Mouse (Mus musculus) heart, adult 18-20 months (tissue): ENCODE data around the gene Nutf2. TPM values are rescaled to one million over a fixed set of nuclear protein-coding genes. Genes with fewer than 3 reads are reported as not detected.
A peak's percentile ranks its signal among the peaks of the same experiment; 100 is the strongest.

Source experiments
- DNase-seq, 2 experiments: peaks; one replicate each; pipeline ENCODE4 v3.0.0; 2021 to 2022; ENCODE audit warnings: mixed read lengths in 1 of 2
- total RNA-seq, 2 experiments: library from RNA; stranded (reverse); gene quantifications; 2 replicates each; pipeline ENCODE4 v1.2.3; 2021

Gene Nutf2
- total RNA-seq, 2 experiments from 2014 or later, result 27.0 to 43.8 TPM

DNA sequence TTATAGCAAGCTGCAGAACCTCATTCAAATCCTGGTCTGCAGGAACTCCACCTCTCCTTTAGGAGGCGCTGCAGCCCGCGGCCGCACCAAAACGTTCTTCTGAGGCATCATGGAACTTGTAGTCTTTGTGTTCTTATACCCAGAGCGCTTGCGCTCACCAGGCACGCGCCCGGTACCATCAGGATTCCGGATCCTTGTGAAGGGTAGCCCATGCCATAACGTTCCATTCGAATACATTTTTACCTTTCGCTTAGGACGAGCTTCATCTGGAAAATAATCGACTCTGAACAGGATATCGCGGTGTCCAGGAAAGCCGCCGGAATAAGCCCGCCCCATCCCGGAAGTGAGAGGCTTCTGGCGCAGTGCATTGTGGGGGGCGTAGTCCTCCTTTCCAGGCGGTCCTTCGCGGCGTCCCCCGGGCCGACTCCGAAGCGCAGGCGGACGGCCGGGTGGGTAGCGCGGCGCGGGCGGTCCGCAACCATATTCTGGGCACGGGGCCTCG, 5.6 kb upstream of the Nutf2 start, which contains the start of gene Thap11:
Gene Thap11, plus strand, starts transcription at position 418 of the 502 bp plus-strand sequence.
- peak; percentile 95 to 96 for DNase-seq

DNA sequence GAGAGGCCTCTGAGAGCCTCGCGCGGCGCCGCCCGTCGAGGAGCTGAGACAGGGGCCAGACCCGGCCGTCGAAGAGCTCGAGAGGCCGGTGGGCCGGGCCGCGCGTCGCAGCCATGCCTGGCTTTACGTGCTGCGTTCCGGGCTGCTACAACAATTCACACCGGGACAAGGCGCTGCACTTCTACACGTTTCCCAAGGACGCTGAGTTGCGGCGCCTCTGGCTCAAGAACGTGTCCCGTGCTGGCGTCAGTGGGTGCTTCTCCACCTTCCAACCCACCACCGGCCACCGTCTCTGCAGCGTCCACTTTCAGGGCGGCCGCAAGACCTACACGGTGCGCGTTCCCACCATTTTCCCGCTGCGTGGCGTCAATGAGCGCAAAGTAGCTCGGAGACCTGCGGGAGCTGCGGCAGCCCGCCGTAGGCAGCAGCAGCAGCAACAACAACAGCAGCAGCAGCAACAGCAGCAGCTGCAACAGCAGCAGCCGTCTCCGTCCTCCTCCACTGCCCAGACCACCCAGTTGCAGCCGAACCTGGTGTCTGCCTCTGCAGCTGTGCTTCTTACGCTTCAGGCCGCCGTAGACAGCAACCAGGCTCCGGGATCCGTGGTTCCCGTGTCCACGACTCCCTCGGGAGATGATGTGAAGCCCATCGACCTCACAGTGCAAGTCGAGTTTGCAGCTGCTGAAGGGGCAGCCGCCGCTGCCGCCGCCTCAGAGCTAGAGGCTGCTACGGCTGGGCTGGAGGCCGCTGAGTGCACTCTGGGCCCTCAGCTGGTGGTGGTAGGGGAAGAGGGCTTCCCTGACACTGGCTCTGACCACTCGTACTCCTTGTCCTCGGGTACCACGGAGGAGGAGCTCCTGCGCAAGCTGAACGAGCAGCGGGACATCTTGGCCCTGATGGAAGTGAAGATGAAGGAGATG, 4.9 kb upstream of the Nutf2 start:
- peak in 1 of 2 experiments; percentile 49 for DNase-seq

DNA sequence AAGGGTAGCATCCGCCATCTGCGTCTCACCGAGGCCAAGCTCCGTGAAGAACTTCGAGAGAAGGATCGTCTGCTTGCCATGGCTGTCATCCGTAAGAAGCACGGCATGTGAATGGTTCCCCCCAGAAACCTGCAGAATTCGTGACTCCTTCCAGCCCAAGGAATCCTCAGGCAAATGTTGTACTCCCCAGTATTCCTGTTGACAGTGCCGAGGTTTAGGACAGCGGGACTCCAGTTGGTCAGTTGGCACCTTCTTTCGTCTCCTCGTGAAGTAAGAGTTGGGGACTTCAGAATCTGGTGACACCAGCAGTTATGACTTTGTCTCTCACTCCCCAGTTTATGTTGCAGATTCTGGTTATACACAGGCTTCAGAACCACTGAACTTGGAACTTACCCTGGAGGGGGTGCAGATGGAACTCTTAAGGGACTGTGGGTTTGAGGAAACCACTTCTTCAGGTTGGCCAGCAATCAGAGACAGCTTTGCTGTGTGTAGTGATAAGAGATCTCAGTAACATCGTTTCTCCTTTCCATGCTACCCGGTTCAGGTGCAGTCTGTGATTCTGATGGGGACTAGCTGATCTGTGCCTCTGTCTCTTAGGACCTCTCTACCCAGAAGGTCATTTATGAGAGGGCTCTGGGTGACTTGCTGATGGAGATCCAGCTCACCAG, 4.1 kb upstream of the Nutf2 start:
- no peak for DNase-seq

DNA sequence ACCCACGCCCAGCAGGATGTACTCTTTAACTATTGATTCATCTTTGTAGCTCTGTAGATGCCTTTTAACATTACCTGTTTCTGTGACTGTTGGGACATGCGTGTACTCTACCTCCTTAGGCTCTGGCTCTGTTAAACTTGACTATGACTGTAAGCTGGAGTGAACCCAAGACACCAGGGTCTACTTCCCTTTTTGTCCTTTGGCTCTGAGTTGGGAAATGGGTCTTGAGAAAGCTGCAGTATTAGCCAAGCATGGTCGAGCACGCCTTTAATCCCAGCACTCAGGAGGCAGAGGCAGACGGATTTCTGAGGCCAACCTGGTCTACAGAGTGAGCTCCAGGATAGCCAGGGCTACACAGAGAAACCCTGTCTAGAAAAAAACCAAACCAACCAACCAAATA, 1.9 kb upstream of the Nutf2 start:
- DNase-seq, result peak in 1 of 2 experiments; percentile 42

DNA sequence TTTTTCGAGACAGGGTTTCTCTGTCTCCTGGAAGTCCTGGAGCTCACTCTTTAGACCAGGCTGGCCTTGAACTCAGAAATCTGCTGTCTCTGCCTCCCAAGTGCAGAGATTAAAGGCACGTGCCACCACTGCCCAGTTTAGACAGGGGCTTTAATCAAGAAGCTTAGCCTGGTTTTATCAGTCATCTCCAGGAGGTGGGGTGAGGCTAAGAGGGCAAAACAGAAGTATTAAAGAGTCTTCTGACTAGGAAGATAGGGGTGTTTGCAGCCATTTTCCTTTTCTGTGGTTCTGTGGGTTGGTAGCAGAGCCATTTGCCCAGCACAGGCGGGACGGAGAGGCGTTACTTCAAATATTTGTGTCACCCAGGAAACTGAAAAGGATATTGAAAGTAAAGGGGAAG, 1.1 kb upstream of the Nutf2 start:
- DNase-seq, result no peak

DNA sequence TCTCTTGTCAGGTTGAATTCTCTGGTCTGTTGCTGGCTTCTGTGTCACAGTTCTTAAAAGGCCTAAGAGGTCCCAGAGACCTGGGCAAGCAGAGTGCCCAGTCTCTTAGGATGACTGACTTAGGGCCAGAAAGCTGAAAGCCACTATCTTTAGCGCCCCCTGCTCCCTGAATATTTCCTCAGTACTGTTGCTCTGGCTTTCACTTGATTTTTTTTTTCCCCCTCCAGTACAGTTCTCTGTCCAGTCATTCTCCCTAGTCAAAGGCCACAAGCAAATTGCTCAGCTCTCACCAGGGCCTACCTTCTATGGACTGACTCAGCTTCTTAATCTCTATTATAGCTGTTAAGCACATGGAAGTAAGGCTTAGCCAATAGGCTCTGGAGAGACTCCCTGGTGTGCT, 1.6 kb downstream of the Nutf2 start:
- peak in 1 of 2 experiments; percentile 22 for DNase-seq

DNA sequence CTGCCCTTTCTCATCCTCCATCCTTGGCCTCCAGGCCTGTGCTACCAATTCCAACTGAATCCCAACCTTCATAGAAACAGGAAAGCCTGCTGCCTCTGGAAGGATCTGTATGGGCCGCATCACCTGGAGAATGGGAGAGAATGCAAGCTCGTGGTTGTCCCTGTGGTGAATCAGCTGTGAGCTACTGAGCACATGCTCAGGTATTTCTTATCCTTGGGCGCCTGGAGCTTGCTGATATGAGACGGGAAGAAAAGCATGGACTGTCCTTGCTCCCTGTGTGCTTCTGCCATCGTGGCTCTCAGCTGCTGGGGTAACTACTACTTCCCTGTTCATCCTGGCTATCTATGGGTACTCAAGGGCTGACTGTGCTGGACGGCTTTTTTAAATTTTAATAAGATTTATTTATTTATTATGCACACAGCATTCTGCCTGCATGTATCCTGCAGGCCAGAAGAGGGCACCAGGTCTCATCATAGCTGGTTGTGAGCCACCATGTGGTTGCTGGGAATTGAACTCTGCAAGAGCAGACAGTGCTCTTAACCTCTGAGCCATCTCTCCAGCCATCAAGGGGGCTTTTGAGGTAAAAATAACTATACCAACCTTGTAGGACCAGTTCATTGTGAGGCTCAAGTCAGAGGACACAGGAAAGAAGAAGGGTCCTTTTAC, 6.1 kb downstream of the Nutf2 start:
- no peak for DNase-seq

DNA sequence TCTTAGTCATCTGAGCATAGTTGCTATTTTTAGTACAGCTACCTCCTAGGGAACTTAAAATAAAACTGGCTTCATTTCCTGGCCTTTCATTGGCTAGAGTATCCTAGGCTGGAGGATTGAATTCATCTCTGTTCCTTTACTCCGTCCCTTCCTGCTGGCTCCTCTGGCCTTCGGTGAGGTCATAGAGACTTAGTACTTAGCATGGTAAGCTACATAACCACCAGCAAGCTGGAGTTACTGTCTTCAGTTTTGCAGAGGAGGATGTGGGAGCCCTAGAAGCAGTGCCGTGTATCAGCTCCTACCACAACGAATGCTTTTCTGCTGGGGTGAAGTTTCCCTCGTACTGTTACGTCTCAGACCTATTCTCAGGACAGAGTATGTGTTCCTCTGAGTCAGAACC, 13.9 kb downstream of the Nutf2 start:
- peak; percentile 53 to 68 for DNase-seq

DNA sequence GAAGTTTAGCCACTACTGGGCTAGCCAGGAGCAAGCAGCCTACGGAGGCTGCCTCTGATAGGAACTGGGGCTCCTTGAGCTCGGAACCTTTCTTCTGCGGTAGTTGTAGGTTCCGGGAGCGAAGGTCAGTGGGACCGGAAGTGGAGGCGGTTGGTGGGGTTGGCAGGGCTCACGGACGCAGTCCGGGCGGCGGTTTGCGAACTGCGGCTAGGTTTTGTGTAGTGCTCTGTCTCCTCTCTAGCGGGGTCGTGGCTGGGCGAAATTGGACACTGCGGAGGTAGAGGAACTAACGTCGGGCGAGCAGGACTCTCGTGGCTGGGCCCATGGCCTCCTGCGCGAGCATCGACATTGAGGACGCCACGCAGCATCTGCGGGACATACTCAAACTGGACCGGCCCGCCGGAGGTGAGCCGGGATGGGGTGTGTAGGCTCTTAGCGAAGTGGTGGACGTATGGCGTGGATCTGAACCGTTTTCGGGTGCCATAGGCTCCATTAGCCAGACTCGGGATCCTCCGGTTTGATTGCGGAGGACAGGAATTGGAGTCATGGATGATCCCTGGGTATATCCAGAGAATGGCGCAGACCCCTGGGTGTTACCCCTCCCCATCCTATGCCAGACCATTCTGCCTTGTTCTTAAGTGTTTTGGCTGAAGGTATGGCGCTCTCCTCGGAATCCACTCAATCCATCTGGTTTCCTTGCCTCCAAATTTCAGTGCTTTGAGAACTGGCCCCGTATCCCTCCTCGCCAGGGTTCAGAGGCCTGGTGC, 20.6 kb downstream of the Nutf2 start, which contains the start of gene Edc4:
Gene Edc4, plus strand, starts transcription at position 128 of the 767 bp plus-strand sequence.
- DNase-seq, result peak; percentile 87 to 95

DNA sequence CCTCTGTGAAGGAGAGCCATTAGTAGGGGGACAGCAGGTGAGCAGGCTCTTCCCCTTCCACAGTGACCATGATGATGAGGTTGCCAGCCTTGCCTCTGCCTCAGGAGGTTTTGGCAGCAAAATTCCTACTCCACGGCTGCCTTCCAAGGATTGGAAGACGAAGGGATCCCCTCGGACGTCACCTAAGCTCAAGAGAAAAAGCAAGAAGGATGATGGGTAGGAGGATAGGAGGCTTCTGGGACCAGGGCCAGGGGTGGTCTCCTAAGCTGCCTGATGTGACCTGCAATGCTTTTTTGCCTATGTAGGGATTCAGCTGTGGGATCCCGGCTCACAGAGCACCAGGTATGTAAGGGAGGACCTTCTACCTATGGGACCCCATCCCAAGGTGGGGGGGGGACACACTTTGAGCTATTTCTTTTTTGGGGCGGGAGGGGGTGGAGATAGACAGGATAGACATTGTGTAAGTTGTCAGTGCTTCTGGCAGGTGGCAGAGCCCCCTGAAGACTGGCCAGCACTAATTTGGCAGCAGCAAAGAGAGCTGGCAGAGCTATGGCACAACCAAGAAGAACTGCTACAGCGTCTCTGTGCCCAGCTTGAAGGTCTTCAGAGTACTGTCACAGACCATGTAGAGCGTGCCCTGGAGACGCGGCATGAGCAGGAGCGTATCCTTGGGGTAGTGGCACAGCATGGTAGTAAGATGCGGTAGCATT, 29.5 kb downstream of the Nutf2 start:
- no peak for DNase-seq

DNA sequence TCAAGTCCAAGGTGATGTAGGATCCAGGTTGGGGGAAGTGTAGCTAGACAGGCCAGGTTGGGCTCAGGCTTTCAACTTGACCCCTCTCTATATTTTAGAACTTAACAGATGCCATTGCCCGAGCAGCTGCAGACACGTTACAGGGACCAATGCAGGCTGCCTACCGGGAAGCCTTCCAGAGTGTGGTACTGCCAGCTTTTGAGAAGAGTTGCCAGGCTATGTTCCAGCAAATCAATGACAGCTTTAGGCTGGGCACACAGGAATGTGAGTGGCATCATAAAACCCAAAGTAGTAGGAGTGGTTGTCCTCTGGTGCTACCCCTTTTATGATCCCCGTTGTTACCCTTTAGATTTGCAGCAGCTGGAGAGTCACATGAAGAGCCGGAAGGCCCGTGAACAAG, 30.5 kb downstream of the Nutf2 start:
- DNase-seq, result peak; percentile 62 to 73

DNA sequence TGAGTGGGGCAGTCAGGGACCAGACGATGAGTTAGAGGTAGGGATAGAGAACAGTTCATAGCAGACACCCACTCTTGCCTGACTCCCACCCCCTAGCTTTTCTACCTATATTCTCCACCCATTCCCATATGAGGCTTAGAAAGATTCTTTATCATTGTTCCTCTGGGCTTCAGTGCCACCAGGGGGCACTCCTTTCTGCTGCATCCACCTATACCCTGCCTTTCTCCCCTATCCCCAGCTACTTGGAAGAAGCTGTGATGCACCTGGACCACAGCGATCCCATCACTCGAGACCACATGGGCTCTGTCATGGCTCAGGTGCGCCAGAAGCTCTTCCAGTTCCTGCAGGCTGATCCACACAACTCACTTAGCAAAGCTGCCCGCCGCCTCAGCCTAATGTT, 32.1 kb downstream of the Nutf2 start:
- DNase-seq, result no peak

DNA sequence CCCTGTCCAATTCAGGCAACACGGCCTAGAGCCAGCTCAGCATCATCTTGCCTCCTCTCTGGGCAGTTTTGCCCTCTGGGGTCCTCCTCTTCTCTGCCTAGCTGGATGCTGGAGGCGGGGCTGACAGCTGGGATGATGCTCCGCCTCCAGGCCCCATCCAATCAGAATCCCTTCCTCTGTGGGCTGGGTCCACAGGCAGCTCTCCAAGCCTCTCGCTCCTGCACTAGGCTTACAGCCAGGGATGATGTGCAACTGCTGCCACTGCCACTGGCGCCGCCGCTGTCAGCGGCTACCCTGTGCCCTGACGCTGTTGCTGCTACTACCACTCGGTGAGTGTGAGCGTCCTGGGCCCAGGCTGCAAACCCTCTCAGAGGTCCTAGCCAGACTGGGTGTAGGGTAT, 33.0 kb downstream of the Nutf2 start, which contains the start of gene Nrn1l:
Gene Nrn1l, plus strand, starts transcription at position 229 of the 400 bp plus-strand sequence.
- peak; percentile 72 to 81 for DNase-seq

DNA sequence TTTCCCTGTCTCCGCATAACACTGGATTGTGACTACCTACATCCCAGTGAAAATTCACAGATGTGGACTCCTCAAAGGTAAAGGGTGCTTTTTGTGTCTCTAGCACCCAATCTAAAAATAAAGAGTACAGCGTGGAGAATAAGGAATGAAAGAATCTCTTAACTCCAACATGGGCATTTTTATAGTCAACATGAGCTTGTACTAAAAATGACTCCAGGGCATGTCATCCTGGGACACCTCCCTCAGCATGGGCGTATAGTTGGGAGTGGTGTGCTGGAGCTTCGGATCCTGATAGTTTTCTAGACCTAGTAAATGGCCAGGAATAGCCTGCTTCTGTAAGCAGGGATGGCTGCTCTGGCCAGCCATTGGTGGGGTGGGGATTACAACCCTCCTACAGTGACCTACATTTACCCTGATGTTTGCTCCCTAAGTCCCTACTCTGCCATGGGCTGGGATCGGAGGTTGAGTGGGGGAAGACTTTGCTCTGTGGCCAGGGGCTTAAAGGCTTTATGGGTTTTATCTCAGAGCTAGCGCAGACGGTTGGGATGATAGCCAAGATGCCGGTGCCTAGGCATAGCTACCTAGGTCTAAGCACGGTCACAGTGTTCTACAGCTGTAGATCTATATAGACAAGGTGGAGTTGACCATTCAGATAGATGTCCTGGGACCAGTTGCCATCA, 37.6 kb downstream of the Nutf2 start:
- no peak for DNase-seq

DNA sequence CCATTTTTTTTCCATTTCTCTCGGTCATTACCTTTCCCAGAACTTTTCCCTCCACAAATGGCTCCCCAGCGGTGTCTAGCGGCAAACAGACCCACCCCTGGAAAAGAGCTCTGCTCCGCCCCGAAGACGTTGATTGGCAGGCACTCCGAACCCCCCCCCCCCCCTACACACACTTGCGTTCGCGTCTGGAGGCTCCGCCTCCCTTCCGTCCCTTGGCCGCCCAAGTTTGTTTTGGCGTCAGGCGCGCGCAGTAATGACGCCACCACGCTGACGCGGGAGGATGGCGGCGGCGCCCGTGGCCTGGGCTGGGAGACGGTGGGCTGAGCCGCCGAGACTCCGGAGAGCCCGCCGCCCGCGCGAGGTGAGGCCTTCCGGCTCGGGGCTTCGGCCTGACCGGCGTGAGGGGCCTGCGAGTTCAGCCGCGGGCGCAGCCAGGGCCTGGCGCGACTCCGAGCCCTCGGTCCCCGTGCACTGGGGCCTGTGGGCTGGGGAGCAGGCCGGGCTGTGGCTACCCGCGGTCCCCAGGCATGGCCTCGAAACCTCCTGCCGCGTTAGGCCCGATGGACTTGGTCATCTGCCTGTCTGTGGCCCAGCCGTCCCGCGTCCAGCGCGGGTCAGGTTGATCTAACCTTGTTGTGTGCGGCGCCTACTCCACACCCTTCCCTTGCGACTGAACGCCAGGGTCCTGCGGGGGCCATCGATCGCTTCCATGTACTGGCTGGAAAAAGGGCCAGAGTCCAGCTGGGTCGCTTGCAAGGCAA, 40.0 kb downstream of the Nutf2 start, which contains the start of gene Pskh1:
Gene Pskh1, plus strand, starts transcription at position 262 of the 761 bp plus-strand sequence.
- peak; percentile 94 to 95 for DNase-seq

DNA sequence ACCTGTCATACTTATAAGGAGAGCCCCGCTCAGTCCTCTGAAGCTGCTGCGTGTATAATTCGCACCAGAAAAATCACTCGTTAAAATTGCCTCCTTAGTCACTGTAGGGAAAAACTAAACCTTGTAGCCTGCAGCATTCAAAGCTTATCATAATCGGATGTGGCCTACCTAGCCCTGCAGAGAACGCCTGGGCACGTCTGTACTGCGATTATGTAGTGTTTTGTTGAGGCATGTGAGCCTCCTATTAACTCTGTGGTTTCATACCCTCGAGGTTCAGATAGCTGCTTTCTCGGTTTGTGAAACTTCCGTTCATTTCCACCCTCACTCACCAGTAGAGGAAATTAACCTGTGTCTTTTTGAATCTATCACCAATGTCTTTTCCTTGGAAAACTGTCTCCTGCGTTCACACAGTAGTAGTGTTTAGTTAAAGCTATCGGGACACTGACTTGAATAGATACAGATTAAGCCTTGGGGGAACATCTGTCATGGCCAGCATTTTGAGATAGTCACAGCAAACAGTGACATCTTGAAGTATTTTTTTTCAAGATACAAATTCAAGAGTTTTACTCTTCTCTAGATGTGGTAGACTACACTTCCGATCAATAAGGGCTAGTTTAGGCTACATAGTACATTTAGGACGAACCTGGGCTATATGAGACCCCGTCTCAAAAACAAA, 40.7 kb downstream of the Nutf2 start:
- no peak for DNase-seq

DNA sequence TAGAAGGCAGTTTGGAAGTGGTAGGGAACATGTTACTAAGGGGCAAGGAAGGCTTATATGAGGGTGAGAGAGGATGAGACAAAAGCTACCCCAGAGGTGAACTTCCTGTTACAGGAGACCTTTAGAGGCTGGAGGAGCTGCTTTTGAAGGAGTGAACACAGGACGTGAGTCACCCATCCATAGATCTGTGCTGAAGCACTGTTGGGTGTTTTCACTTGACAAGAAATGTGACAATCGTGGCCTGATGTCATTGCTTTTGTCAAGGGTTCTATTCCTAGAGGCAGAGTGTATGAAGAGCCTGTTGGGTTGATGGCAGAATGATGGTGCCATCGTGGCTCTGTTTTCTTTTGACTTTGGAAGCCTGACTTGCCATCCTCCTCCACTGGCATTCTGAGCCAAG, 59.0 kb downstream of the Nutf2 start:
- no peak for DNase-seq

DNA sequence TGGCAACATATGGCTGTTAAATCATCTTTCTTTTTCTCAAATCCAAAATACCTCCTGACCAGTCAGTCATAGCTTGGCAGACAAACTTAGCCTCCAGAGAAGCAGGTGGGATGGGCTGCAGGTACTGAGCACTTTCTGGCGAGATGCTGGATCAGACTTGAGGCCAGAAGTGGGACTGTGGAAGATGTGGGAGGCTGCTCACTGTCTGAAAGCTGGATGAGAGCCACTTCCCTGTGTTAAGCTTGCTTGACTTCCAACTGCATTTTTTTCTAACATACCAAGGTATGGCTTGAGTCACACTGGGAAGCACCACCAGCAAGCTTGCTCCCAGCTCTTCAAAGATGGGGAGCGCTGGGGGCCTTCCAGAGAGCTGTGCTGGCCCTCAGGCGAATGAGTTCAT, 64.7 kb downstream of the Nutf2 start:
- DNase-seq, result no peak
